Mouse (Mus musculus) erythroblast, embryonic 14.5 days (primary cell): ENCODE data around the gene Csf3r. TPM values are rescaled to one million over a fixed set of nuclear protein-coding genes. Genes with fewer than 3 reads are reported as not detected.

Experiments
- H3K27me3 ChIP-seq: 2 replicates; pipeline ENCODE4 v1.6.1; 2012; ENCODE audit warnings: inconsistent platforms; ENCODE audit not compliant: control insufficient read depth
- H3K36me3 ChIP-seq: 2 replicates; pipeline ENCODE4 v1.6.1; 2012; ENCODE audit warnings: mild to moderate bottlenecking, inconsistent platforms; ENCODE audit not compliant: control insufficient read depth
- H3K4me1 ChIP-seq: 2 replicates; pipeline ENCODE4 v1.6.1; 2012; ENCODE audit warnings: inconsistent platforms; ENCODE audit not compliant: control insufficient read depth
- H3K4me3 ChIP-seq: replicated peaks from 2 replicates; pipeline ENCODE3; 2012; ENCODE audit warnings: moderate library complexity, mild to moderate bottlenecking, inconsistent platforms
- H3K9me3 ChIP-seq: 2 replicates; pipeline ENCODE4 v1.6.1; 2012; ENCODE audit warnings: low read length, inconsistent platforms, mixed read lengths; ENCODE audit not compliant: control insufficient read depth
- GATA1 ChIP-seq: IDR thresholded peaks from 2 replicates; pipeline ENCODE4 v1.6.1; 2012; ENCODE audit warnings: low read length, inconsistent platforms, mixed read lengths
- TAL1 ChIP-seq: IDR thresholded peaks from 3 replicates; pipeline ENCODE4 v1.6.1; 2012; ENCODE audit warnings: low read length, inconsistent platforms, mixed read lengths
- polyA plus RNA-seq: library from polyadenylated mRNA; stranded (reverse); fragments of >175 nt; gene quantifications from 2 replicates; pipeline ENCODE4 v1.2.3, GENCODE M21; 2012

Gene Csf3r
- polyA plus RNA-seq, 1 experiment: 0.04 TPM

DNA sequence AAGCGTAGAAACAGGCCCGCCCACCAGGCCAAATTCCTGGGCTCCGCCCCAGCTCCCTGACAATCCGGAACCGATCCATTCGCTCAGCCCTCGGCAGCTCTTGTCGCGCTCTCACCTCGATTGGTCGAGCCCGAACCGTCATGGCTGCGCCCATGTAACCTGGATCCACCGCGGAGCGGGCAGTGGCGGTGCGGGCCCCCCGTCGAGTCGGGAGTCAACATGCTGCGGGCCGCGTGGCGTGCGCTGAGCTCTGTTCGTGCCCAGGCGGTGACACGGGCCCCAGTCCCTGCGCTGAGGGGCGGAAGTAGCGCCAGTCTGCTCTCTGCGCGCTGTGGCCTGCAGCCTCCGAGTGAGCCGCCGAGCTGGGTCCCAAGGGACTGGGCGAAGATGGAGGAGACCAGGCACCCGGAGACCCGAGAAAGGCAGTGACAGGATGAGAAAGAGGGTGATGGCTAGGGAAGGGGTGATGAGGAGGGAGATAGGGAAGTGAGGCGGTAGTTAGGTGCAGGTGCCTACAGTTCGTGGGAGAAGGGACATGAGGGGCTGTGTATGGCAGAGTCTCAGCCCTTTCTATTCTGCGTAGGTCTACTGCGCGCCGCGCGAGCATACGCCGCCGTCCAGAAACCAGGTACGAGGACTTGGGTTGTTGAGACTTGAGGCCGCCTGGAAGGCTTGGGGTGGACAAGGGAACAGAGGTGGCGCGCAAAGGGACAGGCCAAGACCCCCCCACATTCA, 22.7 kb downstream of the Csf3r start, which contains the start of gene Mrps15:
Mrps15 (plus strand) TSS at position 75 of the 735 bp plus-strand sequence.
- Histone ChIP-seq H3K9me3 (no peaks in the 10 kb centered on the region), H3K4me1 (peaks cover 26% of the 10 kb centered on the region), H3K36me3 (peaks cover 34% of the 10 kb centered on the region), H3K4me3 (peak within 1 kb of the TSS; percentile 72), H3K27me3 (no peaks in the 10 kb centered on the region)
- no peak for TF ChIP-seq TAL1
- TF ChIP-seq GATA1: no peak

- H3K36me3 ChIP-seq: peaks cover 73% of the 10 kb centered on the region
- peaks cover 25% of the 10 kb centered on the region for H3K4me1 ChIP-seq
- H3K4me3 ChIP-seq: no peak overlapping the region
- TF ChIP-seq GATA1 (no peak), TAL1 (no peak)
- H3K9me3 ChIP-seq: no peaks in the 10 kb centered on the region
- H3K27me3 ChIP-seq: no peaks in the 10 kb centered on the region
These were observed 27.3 kb downstream of the Csf3r start for GRCm38 (mm10) chr4:126051617-126052016.

GRCm38 (mm10) chr4:126057207-126058133, 33.1 kb downstream of the Csf3r start:
- TF ChIP-seq TAL1 (no peak), GATA1 (peak; percentile 38)
- Histone ChIP-seq H3K27me3 (no peaks in the 10 kb centered on the region), H3K9me3 (no peaks in the 10 kb centered on the region), H3K4me1 (peaks cover 31% of the 10 kb centered on the region), H3K4me3 (peak overlapping the region; percentile 77), H3K36me3 (peaks cover 36% of the 10 kb centered on the region)

GRCm38 (mm10) chr4:126058134-126058996, 34.0 kb downstream of the Csf3r start, which contains the start of gene Oscp1:
Oscp1 (plus strand) TSS chr4:126058565.
- no peak for TF ChIP-seq TAL1
- TF ChIP-seq GATA1: no peak
- H3K9me3 ChIP-seq: no peaks in the 10 kb centered on the region
- peak within 1 kb of the TSS; percentile 77 for H3K4me3 ChIP-seq
- H3K36me3 ChIP-seq: peaks cover 30% of the 10 kb centered on the region
- no peaks in the 10 kb centered on the region for H3K27me3 ChIP-seq
- H3K4me1 ChIP-seq: peaks cover 31% of the 10 kb centered on the region

GRCm38 (mm10) chr4:126058997-126059362, 34.6 kb downstream of the Csf3r start:
- peaks cover 24% of the 10 kb centered on the region for H3K36me3 ChIP-seq
- peak overlapping the region; percentile 77 for H3K4me3 ChIP-seq
- H3K9me3 ChIP-seq: no peaks in the 10 kb centered on the region
- no peak for TF ChIP-seq TAL1
- no peak for TF ChIP-seq GATA1
- no peaks in the 10 kb centered on the region for H3K27me3 ChIP-seq
- H3K4me1 ChIP-seq: peaks cover 31% of the 10 kb centered on the region

DNA sequence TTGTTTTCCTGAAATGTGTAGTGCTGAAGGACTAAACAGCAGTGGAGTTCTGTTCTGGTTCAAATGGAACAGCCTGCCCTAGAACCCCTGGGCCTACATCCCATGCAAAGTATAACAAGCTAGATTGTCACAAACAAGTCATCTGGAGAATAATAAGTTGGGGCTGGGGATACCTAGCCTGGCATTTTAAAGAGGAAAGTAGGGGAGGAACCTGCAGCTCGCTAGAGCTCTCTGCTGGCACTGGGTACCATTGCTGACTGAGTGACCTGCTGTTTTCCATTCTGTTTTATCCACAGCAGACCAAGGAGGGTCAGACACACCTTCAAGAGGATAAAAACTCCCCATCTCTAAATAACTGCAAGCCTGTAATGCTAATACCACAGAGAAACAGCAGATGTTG, 38.5 kb downstream of the Csf3r start:
- H3K27me3 ChIP-seq: no peaks in the 10 kb centered on the region
- TF ChIP-seq GATA1 (no peak), TAL1 (no peak)
- no peaks in the 10 kb centered on the region for H3K36me3 ChIP-seq
- no peaks in the 10 kb centered on the region for H3K9me3 ChIP-seq
- H3K4me3 ChIP-seq: no peak overlapping the region
- peaks cover 15% of the 10 kb centered on the region for H3K4me1 ChIP-seq

- H3K27me3 ChIP-seq: no peaks in the 10 kb centered on the region
- H3K4me1 ChIP-seq: no peaks in the 10 kb centered on the region
- TF ChIP-seq GATA1 (no peak), TAL1 (no peak)
- no peaks in the 10 kb centered on the region for H3K9me3 ChIP-seq
- no peak overlapping the region for H3K4me3 ChIP-seq
- H3K36me3 ChIP-seq: no peaks in the 10 kb centered on the region
These were observed 40.9 kb downstream of the Csf3r start for GRCm38 (mm10) chr4:126065241-126065640.

- no peaks in the 10 kb centered on the region for H3K36me3 ChIP-seq
- no peak overlapping the region for H3K4me3 ChIP-seq
- no peaks in the 10 kb centered on the region for H3K27me3 ChIP-seq
- no peaks in the 10 kb centered on the region for H3K4me1 ChIP-seq
- no peaks in the 10 kb centered on the region for H3K9me3 ChIP-seq
- no peak for TF ChIP-seq GATA1
- no peak for TF ChIP-seq TAL1
These were observed 43.2 kb downstream of the Csf3r start for GRCm38 (mm10) chr4:126067401-126068077.
